Mouse (Mus musculus) fibroblast of lung, adult 2 months (primary cell): Measurements from ENCODE around the gene Gm20388.

Experiments used
- DNase-seq: peaks from one replicate; pipeline ENCODE4 v3.0.0-alpha.2; 2011; ENCODE audit warnings: low read depth

Gm20388 gene

DNA sequence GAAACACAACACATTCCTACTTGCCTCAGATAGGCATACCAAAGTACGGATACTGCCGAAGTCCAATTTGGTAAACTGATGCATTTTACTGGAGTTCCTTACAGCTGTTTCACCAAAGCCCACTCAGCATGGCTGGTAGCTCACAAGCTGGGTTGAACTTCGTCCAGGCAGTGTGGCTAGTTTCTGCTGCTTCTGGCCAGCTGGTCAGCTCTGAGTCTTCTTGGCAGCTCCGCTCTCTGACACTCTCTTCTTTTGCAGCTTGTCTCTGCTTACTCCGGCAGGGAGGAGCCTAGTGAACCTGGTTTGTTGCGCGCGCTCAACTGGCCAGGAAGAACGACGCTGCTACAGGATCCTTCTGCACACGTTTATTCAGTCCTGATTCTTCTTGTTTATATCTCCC lies 3725.0 kb downstream of the Gm20388 start:
- no peak for DNase-seq

- DNase-seq, result no peak
Measured at GRCm38 (mm10) chr8:123643330-123644051, 3732.8 kb downstream of the Gm20388 start.

GRCm38 (mm10) chr8:123645229-123645628 lies 3734.6 kb downstream of the Gm20388 start:
- no peak for DNase-seq

DNA sequence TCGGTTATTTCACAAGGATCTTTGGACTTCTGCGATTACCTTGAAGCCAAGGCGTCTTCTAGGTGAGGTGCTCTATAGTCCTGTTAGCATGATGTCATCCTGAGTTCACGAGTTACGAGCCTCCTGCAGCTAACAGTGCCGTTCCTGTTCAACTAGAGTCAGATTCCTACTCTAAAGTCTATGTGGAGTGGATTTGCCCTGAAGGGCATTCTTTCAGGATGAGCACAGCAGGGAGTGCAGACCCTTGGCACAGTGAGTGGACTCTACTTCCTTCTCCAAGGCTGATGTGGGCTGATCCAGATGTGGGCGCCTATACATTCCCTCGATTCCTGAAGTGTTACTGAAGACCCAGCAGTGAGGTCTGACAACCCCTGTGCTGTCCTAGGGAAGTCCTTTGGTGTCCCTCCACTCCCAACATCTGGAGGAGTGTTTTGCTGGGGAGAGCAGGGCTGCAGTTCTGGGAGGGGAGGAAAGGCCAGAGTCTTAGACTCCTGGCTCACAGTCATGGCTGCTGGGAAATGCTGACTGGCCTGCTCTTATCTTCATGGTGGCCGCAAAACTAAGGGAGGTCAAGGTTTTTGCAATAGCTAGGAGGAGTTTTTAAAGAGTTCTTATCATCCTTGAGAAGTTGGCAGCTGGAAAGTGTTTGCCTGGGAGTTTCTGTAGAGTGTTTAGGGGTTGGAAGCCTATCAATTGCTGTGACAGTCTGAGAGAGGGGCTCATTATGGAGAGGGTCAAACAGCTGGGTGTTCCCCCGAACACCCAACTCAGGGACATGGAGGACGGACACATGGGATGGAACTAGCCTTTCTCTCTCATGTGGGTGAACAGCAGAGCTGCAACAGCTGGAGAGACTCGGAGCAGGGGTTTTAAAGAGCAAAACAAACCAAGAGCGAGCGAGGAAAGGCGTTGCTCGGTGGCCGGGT lies 3737.9 kb downstream of the Gm20388 start:
- DNase-seq, result no peak

DNA sequence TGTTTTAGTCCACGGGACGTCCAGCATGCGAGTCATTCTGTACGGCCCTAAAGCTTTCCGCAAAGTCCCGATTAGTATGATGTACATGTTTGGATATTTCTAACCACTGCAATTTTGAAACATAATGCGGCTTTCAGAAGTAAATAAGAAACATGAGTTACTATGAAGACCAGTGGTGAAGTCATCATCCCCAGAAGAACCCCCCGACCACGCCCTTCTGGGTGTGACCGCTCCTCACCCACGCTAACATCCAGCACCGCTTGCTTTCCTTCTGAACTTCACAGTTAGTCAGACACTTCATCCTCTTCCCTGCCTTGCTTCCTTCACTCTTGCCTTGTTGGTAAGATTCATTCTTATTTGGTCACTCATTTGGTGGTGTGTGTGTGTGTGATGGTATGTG lies 3738.8 kb downstream of the Gm20388 start:
- no peak for DNase-seq

- no peak for DNase-seq
Measured at GRCm38 (mm10) chr8:123651390-123652098, 3740.9 kb downstream of the Gm20388 start.

DNA sequence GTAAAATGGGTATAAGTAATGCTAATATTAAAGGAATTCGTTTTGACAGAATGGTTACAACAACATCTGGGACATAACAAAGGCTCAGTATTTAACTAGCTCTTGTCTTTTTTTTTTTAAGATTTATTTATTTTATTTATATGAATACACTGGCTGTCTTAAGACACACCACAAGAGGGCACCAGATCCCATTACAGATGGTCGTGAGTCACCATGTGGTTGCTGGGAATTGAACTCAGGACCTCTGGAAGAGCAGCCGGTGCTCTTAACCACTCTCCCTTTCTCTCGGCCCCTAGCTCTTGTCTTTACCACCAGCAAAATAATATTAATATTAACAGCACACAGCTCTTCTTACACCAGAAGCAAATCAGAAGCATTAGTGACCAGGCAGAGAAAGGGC lies 3742.0 kb downstream of the Gm20388 start:
- DNase-seq, result no peak

GRCm38 (mm10) chr8:123653308-123653993 lies 3742.8 kb downstream of the Gm20388 start, which contains the start of gene Rhou:
TSS of gene Rhou (plus strand) at chr8:123653929.
- peak; percentile 40 for DNase-seq

DNA sequence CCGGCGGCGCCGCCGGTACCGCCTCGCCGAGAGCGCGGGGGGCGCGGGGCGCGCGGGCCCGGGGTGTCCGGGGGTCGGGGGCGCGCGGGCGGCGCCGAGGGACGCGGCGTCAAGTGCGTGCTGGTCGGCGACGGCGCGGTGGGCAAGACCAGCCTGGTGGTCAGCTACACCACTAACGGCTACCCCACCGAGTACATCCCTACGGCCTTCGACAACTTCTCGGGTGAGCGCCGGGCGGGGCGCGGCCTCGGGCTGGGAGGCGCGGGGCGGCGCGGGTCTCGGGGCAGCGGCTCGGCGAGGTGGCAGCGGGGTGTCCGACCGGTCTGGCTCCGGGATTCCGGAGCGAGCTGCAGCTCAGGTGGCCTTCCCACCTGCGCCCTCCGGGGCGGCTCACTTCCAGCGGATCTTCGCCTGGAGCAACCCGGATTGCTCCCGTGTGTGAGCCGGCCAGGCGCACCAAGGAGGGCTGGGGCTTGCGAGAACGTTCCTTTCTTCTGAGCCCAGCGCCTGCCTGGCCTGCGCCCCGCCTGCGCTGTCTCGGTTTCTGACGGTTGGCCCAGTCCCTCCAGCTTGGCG lies 3743.4 kb downstream of the Gm20388 start:
- peak; percentile 31 for DNase-seq

- no peak for DNase-seq
Measured at GRCm38 (mm10) chr8:123654763-123655162, 3744.1 kb downstream of the Gm20388 start.

DNA sequence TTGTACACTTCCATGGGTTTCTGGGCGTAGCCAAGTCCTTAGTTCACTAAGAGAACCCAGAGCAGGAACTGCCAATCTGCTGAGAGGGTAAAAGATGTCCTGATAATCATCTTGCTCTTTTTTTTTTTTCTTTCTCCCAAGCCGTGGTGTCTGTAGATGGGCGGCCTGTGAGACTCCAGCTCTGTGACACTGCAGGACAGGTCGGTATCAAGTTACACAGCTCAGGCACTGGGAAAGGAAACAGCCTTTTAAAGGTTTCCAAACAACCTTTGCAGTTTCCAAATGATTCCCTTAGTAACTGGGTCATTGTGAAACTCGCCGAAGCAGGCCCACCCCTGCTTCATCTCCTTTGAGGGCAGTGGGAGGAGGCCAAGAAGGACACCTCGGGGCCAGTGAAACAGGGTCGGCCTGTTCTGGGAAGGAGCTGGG lies 3744.7 kb downstream of the Gm20388 start:
- peak; percentile 34 for DNase-seq

DNA sequence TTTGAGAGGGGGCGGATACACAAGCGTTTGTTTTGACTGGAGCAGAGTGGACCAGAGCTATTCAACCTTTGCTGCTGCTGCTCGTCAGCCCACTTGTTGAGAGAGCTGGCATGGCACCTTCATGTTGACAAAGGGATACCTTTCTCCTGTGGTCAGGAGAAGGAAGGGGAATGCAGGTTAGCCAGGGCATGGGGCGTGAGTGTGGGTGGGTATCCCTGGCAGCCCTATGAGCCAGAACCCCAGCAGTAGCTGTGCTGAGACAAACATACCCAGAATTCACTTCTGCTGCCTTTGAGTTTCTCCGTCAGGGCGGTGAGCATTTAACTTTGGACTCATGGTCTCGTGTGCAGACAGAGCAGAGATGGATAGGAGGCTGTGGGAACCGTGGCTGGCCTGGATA lies 3747.2 kb downstream of the Gm20388 start:
- no peak for DNase-seq

DNA sequence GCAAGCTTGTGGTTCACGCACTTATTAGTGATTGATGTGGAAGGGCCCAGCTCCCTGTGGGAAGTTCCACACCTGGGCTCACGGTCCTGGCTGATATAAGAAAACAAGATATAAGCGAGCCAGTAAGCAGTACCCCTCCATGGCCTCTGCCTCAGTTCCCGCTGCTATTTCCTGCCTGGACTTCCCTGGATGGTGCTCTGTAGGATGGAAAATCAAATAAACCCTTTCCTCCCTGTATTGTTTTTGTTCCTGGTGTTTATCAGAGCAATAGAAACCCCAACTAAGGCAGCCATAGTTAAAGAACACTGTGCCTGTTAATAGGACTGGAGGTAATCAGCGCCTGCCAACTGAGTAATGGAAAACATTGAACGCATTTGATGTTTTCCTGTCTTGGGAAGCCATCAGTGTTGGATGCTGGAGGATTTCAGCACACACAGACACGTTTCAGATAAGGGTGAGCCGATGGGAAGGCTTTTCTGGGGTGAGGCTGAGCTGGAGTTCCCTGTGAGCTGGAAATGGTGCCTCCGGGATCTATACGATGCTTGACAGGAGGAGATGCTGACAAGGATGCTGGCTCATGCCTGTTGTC lies 3748.9 kb downstream of the Gm20388 start:
- DNase-seq, result no peak

- no peak for DNase-seq
Measured at GRCm38 (mm10) chr8:123661515-123661914, 3750.9 kb downstream of the Gm20388 start.

DNA sequence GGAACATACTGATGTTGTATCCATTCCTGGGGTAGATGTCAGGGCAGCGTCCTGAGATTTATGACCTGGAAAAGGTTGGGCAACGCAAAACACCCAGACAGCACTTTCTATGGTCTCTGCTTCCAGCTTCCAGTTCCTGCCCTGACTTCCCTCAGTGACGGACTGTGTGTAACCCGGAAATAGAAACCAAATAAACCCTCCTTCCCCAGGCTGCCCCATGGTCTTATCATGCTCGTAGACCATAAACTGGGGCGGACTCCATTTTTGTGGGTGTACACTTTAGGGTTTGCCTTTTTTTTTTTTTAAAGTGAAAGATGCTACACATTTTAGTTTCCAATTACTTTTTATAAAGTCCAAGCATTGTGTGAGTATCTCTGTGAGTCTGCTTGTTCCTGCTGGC lies 3754.9 kb downstream of the Gm20388 start:
- no peak for DNase-seq

DNA sequence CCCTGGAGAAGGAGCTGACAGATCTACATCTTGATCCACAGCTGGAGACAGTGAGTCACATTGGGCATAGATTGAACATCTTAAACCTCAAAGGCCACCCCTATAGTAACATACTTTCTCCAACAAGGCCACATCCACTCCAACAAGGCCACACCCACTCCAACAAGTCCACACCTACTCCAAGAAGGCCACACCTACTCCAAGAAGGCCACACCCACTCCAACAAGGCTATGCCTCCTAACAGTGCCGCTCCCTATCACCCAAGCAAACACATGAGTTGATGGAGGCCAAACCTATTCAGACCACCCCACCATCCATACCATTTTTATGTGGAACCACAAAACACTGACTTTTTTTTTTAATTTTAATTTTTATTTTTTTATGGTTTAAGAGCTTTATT lies 3756.2 kb downstream of the Gm20388 start:
- DNase-seq, result no peak

- no peak for DNase-seq
Measured at GRCm38 (mm10) chr8:123668681-123669080, 3758.0 kb downstream of the Gm20388 start.

DNA sequence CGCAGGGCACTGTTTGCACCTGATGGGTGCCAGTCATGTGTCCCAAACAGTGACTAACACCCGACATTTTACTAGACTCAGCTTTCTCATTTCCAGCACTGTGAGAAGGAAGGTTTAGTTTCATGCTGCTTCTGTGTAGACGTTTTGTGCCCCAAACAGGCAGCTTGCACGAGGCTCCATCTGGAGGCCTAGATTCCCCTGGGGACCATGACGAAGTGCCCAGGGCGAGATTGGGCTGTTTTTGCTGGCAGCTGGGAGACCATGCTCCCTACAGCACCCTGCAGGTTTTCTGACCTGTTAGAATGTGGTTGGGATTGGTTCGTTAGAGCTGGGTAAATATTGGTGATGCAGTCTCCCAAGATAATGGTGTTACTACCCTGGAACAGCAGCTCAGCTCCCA lies 3760.1 kb downstream of the Gm20388 start:
- DNase-seq, result no peak

GRCm38 (mm10) chr8:123671454-123671853 lies 3760.8 kb downstream of the Gm20388 start:
- no peak for DNase-seq

GRCm38 (mm10) chr8:123672648-123673047 lies 3762.0 kb downstream of the Gm20388 start:
- no peak for DNase-seq

- DNase-seq, result no peak
Measured at GRCm38 (mm10) chr8:123675611-123676010, 3765.0 kb downstream of the Gm20388 start.
